Mouse (Mus musculus) cortical plate, adult 2 months (tissue): ENCODE measurements around the gene Krt15. TPM values are rescaled to one million over a fixed set of nuclear protein-coding genes. Genes with fewer than 3 reads are reported as not detected.

Experiments used
- H3K27ac ChIP-seq: fragments of 200-500 bp; 2 replicates; pipeline ENCODE4 v1.5.1; 2012; ENCODE audit warnings: low read length, control low read depth, inconsistent platforms; ENCODE audit not compliant: insufficient read depth
- H3K4me1 ChIP-seq: fragments of 200-500 bp; 2 replicates; pipeline ENCODE4 v1.6.1; 2011; ENCODE audit warnings: low read length; ENCODE audit not compliant: control insufficient read depth, insufficient read depth
- H3K4me3 ChIP-seq: fragments of 200-500 bp; 2 replicates; pipeline ENCODE4 v1.5.1; 2011; ENCODE audit warnings: mild to moderate bottlenecking, low read length, control low read depth; ENCODE audit not compliant: insufficient read depth
- CTCF ChIP-seq: fragments of 200-500 bp; IDR thresholded peaks from 2 replicates; pipeline ENCODE4 v1.5.1; 2011; ENCODE audit warnings: mild to moderate bottlenecking, control low read depth, low read length; ENCODE audit not compliant: insufficient read depth; ENCODE audit errors: extremely low read depth
- POLR2A ChIP-seq: fragments of 200-500 bp; IDR thresholded peaks from 2 replicates; pipeline ENCODE4 v1.6.1; 2011; ENCODE audit warnings: mild to moderate bottlenecking, low read length, control low read depth; ENCODE audit not compliant: insufficient read depth; ENCODE audit errors: extremely low read depth
- polyA plus RNA-seq: library from polyadenylated mRNA; depleted of rRNA; stranded (reverse); fragments of >200 nt; gene quantifications from 2 replicates; pipeline ENCODE4 v1.2.3, GENCODE M21; 2012

Krt15 gene
- polyA plus RNA-seq, 1 experiment = not detected

DNA sequence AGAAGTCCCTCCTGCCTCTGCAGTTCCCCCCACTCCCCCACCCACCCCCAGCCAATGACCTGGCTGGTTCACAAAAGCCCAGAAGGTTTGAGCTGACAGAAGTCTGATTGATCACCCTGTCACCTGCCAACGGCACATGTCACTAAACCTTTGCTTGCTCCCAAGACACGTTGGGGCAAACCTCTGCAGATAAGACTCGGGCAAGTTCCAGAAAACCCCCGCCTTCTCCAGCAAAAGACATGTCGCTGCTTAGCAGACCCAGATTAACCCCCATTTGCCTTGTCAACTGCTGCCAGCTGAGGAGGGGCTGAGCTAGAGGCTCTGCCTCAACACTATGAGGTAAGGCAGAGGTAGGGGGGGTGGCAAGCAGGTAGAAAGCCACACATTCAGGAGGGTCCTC lies 831 bp upstream of the Krt15 start:
- Histone ChIP-seq H3K4me3 (no peak overlapping the region), H3K4me1 (no peaks in the 10 kb centered on the region), H3K27ac (no peak overlapping the region)
- TF ChIP-seq CTCF (no peak), POLR2A (no peak)

DNA sequence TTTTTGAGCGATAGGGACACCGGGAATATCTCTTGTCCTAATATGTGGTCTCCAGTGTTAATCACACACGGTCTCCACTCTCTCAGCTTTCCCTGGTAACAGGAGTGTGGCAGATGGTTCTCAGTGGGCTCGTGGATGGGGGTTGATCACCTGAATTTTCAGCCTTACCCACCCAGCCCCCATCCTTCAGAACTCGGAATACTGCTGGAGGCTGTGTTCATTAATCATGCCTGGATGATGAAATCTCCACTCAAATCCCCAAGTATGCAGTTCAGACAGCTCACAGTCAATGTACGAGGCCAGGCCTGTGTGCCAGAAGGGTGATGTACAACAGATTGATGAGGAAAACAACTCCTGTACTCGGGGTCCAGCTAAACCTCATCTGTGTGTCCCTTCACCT lies 10.8 kb downstream of the Krt15 start:
- no peak overlapping the region for H3K27ac ChIP-seq
- TF ChIP-seq POLR2A (no peak), CTCF (no peak)
- H3K4me1 ChIP-seq = no peaks in the 10 kb centered on the region
- no peak overlapping the region for H3K4me3 ChIP-seq

GRCm38 (mm10) chr11:100121466-100121865 lies 14.3 kb downstream of the Krt15 start, which contains the start of gene Krt13:
Gene Krt13 (minus strand): TSS chr11:100121566.
- TF ChIP-seq POLR2A (no peak), CTCF (no peak)

GRCm38 (mm10) chr11:100120331-100120730 lies 15.4 kb downstream of the Krt15 start:
- H3K27ac ChIP-seq = no peak overlapping the region
- H3K4me1 ChIP-seq = no peaks in the 10 kb centered on the region
- H3K4me3 ChIP-seq = no peak overlapping the region
- TF ChIP-seq CTCF (no peak), POLR2A (no peak)

More at GRCm38 (mm10) chr11:100121466-100121865, 14.3 kb downstream of the Krt15 start, which contains the start of gene Krt13:
- Histone ChIP-seq H3K27ac (no peak within 1 kb of the TSS), H3K4me1 (no peaks in the 10 kb centered on the region), H3K4me3 (no peak within 1 kb of the TSS)

- Histone ChIP-seq H3K4me1 (no peaks in the 10 kb centered on the region), H3K27ac (no peak overlapping the region), H3K4me3 (no peak overlapping the region)
- TF ChIP-seq POLR2A (no peak), CTCF (no peak)
Observed at GRCm38 (mm10) chr11:100113742-100114029, 22.0 kb downstream of the Krt15 start.

DNA sequence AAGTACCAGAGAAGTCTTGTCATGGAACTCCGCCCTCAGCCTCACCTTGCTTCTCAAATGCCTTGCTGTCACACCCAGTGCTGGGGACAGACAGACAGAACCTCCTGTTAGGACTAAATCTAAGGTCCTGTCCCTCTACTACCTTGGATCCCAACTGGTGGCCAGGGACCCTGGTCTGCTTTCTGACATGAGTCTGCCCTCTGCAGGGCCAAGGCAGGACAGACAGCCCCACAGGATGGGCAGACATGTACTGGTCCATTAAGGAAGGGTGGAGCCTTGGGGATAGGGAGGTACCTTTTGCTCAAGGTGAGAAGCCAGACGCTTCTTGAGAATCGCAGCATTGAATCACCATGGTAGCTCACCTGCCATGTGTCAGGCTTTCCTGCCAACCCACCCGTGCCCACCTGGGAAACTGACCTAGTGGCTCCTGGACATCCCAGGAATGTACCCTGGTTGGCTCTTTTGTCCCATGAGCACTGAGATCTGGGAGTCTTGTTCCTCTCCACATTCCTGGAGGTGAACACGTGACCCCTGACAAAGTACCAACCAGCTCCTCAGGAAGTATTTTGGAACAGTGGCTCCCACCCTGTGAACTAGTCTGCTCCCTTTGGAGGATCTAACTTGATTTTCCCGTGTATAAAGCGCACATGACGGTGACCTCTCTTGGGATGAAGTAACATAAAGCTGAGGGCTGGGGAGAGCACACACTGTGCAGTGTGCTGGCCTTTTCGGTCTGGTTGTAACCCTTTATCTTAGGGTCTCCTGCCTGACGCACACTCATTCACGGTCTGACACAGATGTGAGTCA lies 22.6 kb downstream of the Krt15 start:
- Histone ChIP-seq H3K27ac (no peak overlapping the region), H3K4me1 (no peaks in the 10 kb centered on the region), H3K4me3 (no peak overlapping the region)
- TF ChIP-seq CTCF (no peak), POLR2A (no peak)

- H3K27ac ChIP-seq = no peak within 1 kb of the TSS
- TF ChIP-seq CTCF = no peak
- TF ChIP-seq POLR2A = no peak
- H3K4me1 ChIP-seq = no peaks in the 10 kb centered on the region
- no peak within 1 kb of the TSS for H3K4me3 ChIP-seq
Observed at GRCm38 (mm10) chr11:100105576-100106122, 30.1 kb downstream of the Krt15 start, which contains the start of gene Krt36. Gene Krt36 (minus strand): TSS chr11:100105626.

DNA sequence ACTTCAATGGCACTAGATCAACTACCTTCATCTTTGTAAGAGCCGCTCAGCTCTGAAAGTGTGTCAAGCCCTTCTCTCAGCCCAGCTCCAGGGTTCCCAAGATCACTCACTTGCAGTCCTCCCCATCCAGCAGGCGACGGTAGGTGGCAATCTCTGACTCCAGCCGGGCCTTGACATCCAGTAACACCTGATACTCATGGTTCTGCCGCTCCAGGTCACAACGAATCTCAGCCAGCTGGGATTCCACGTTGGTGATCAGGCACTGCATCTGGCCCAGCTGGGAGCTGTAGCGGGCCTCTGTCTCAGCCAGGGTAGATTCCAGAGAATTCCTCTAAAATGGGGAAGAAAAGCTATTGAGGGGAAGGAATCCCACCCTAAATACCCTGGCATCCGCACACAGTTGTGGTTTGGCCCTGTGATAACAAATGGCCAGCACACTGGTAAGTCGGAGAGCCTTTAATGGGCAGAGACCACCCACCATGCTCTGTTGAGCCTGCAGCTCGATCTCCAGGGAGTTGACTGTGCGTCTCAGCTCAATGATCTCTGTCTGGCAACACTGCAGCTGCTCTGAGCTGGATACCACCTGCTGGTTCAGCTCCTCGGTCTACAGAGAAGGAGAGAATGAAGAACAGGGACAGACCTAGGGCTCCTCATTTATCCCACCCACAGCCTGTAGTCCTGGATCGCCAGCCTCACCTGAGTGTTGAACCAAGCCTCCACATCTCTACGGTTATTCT lies 32.9 kb downstream of the Krt15 start:
- TF ChIP-seq POLR2A (no peak), CTCF (no peak)
- Histone ChIP-seq H3K4me1 (no peaks in the 10 kb centered on the region), H3K4me3 (no peak overlapping the region), H3K27ac (no peak overlapping the region)

- TF ChIP-seq CTCF (no peak), POLR2A (no peak)
- H3K27ac ChIP-seq = no peak overlapping the region
- H3K4me3 ChIP-seq = no peak overlapping the region
- no peaks in the 10 kb centered on the region for H3K4me1 ChIP-seq
Observed at GRCm38 (mm10) chr11:100100391-100100790, 35.3 kb downstream of the Krt15 start.

DNA sequence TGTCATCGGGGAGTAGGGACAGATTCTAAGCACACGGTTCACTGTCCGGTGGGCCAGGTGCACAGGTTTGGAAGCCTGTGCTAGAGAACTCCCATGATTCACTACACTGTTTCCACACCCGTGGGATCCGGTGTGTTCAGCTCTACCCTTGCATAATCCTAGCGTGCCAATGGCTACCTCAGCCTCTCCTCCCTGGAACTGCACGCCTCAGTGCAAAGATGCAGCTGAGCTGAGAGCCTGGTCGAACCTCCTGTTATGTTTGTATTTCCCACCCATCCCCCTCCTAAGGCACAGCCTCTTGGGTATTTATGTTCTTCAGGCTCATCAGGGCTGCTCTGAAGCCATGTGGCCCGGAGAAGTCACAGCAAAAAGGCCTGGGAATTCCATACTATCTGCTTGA lies 37.9 kb downstream of the Krt15 start:
- Histone ChIP-seq H3K4me1 (no peaks in the 10 kb centered on the region), H3K4me3 (no peak overlapping the region), H3K27ac (no peak overlapping the region)
- TF ChIP-seq CTCF (no peak), POLR2A (no peak)
